13 mouse cellular contexts compared by ENCODE assay signal in genomic region chr1:175550586-175550985, GRCm38 (mm10). TPM values are rescaled to one million over a fixed set of nuclear protein-coding genes. Genes with fewer than 3 reads are reported as not detected.
"Had no signal": no experiment of that assay in that cellular context is flagged by ENCODE, and none has a peak within 500 bp of the region (broad histone marks: within the 10 kb centered on the region; RNA-seq: fewer than 3 reads in every experiment).

No protein-coding gene starts in this region.

- H3K27ac ChIP-seq: kidney, embryonic 15.5 days; limb, embryonic 13.5 days; liver, embryonic 14.5 days; midbrain, embryonic 15.5 days; stomach, embryonic 15.5 days had no signal

- ATAC-seq: intestine, embryonic 16.5 days; midbrain, embryonic 15.5 days had no signal

- H3K4me1 ChIP-seq: kidney, embryonic 15.5 days; limb, embryonic 13.5 days; midbrain, embryonic 15.5 days; stomach, embryonic 15.5 days had no signal

- DNase-seq: kidney, adult 2 months; kidney, postnatal 14 days; left cerebral cortex, postnatal 4 days; lung, adult 18-20 months; right cerebral cortex, postnatal 14 days; thymus, postnatal 36 days had no signal

- H3K4me2 ChIP-seq: kidney, embryonic 15.5 days; limb, embryonic 13.5 days; midbrain, embryonic 15.5 days; stomach, embryonic 15.5 days had no signal

- H3K36me3 ChIP-seq: kidney, embryonic 15.5 days; limb, embryonic 13.5 days; midbrain, embryonic 15.5 days; stomach, embryonic 15.5 days had no signal

- H3K9ac ChIP-seq: kidney, embryonic 15.5 days; limb, embryonic 13.5 days; liver, embryonic 14.5 days; midbrain, embryonic 15.5 days; stomach, embryonic 15.5 days had no signal

- H3K27me3 ChIP-seq: kidney, embryonic 15.5 days; limb, embryonic 13.5 days; midbrain, embryonic 15.5 days; stomach, embryonic 15.5 days had no signal

- H3K9me3 ChIP-seq: kidney, embryonic 15.5 days; limb, embryonic 13.5 days; midbrain, embryonic 15.5 days; stomach, embryonic 15.5 days had no signal

- H3K4me3 ChIP-seq: kidney, embryonic 15.5 days; limb, embryonic 13.5 days; midbrain, embryonic 15.5 days; stomach, embryonic 15.5 days had no signal

RNA-seq across cellular contexts. Expression of gene Rgs7, which starts 58.3 kb away (rescaled TPM):
- polyA plus RNA-seq: liver, embryonic 14.5 days; thymus, postnatal 0 days had no signal
